Mouse (Mus musculus): ENCODE results near the gene Tbccd1.
"Not testable (repeated sequence)": the region's sequence is repeated elsewhere in the genome, so short reads cannot be mapped to it uniquely, and the experiment has no call there.

Tbccd1 gene

DNA sequence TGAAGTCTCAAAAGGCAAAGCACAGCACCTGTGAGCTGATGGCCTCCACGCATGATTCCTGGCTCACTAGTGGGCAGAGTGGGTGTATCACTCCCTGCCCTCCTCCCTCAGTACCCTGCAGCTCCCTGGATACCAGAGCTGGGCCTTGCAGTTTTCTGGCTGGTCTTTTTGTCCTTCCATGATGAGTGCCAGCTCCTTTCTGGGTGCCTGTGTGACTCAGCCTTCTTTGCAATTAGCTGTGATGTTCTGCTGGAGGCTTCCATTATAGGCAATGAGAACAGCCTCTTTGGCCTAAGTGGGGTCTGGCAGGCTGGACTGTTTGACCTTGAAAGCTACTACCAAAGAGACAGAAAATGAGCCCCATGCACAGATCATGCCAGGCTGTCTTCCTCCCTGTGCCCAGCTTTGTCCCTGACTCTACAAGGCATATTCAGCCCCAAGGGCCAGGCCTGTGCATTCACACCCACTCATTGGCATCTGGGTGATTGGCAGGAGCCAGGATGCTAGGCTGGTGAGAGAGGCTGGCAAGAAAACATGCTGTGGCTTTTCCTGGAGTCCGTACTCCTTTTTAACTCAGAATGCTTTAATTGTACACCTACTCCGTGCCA is 78.1 kb downstream of the Tbccd1 start:
- no peak for DNase-seq (ENCODE audit: low spot score)

DNA sequence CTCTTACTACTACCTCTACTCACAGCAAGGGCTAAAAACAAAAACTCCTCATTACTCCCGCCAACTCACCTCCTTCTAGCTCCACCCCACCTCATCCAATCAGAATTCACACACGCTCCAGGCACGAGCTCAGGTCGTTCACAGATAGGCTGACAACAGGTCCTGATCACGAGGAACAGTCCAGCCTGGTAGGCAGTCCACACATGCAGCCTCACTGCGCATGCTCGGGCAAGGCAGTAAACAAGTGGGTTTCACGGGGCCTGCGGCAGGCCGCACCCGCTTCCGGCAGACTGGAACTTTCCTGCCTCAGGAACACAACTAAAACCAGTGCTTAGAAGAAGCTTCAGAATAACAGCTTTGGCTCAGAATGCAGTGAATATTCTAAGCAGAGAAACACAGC is 79.2 kb downstream of the Tbccd1 start:
- DNase-seq (ENCODE audit: low spot score), result not testable (repeated sequence)

DNA sequence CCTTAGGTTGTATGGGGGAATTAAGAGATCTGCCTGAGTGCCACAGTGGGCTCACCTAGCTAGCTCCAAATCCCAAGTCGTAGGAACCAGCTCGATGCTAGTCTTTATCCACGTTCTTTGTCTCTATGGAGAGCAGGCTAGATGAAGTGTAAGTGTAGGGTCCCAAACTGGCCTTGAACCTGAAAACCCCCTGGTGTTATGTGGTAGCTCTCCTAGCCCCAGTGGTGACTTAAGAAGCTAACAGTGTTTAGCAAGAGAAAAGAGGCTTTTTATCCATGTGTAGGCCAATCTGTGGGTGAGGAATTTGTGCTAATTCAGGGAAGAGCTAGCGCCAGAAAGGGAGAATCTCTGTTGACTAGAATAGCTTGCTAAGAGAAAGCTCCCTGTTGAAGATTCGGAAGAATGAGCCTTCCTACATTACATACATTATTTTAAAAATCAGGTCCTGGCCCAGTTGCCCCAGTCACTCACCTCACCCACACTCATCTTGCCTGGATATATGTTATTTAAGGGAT is 81.9 kb downstream of the Tbccd1 start:
- no peak for DNase-seq (ENCODE audit: low spot score)

DNA sequence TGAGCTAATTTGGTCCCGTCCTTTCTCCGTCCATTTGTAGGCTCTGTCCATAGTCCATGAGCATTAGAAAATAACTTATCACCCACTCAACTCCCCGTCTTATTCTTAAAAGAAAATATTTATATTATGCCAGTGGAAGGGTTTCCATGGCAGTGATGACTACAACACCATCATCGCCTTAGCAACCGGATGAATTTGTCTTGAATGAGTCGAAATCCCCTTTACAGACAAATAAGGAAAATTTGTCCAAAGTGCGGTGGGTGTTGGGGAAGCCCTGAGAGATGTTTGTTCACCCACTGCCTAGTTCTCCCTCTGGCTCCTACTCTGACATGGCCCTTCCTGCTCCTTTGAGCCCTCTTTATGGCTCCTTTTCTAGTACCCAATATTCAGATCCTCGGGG is 88.8 kb downstream of the Tbccd1 start:
- DNase-seq (ENCODE audit: low spot score), result no peak

DNA sequence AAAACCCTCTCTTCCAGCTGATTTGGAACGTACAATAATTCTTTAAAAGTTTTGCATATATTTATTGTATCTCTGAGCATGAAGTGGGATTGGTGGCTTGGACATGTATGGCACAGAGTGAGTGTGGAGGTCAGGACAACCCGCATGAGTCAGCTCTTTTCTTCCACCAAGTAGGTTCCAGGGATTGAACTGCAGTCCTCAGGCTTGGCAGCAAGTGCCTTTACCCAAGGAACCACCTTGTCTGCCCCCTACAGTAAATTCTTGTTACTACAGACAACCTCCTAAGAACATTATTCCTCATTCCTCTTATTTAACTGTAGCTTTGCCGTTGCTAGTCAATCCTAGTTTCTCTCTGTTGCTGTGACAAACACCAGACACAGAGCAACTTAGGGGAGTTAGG is 90.1 kb downstream of the Tbccd1 start:
- DNase-seq (ENCODE audit: low spot score), result no peak

DNA sequence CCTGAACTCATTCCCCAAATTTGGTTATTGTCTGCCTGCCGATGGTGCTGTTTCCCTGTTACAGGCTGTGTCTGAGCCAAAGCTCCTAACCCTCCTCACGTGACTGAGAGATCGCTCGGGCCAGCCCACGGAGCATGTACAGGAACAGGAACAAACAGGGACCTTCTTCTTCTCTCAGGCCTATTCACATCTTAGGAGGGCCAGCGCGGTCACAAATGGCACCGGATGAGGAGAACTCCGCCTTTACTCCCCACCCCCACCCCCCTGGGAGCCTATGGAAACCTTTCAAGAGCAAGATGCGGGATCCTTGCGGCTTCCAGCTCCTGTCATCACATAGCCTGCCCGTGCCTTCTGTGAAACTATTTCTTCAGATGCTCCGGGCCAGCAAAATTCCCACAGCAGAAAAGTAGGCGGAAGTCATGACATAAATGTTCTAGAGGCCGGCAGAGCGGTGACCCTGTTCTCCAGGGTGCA is 90.7 kb downstream of the Tbccd1 start:
- DNase-seq (ENCODE audit: low spot score), result no peak

DNA sequence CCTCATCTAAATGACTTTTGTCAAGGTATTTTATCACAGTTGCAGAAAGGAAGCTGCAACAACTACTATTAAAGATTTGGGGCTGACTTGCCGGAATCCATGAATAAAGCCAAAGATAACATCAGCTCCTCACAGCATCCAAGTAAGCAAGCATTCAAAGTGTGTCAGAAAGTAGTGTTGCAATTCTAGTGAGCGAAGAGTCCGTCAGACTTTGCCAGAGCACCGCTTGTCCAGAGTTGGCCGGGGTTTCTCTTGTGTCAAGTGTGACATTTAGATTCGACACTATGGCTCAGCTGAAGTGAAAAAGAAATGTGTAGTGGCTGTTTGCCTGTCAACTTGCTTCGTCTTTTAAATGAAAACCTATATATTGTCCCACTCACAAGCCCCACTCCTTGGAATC is 91.9 kb downstream of the Tbccd1 start:
- no peak for DNase-seq (ENCODE audit: low spot score)
